Mouse (Mus musculus) megakaryocyte-erythroid progenitor cell, adult 5 weeks (primary cell): ENCODE measurements around the gene Kiss1. TPM values are rescaled to one million over a fixed set of nuclear protein-coding genes. Genes with fewer than 3 reads are reported as not detected.

ENCODE experiments used
- polyA plus RNA-seq: library from polyadenylated mRNA; stranded (reverse); fragments of >175 nt; gene quantifications from 2 replicates; pipeline ENCODE4 v1.2.3, GENCODE M21; 2012

The Kiss1 gene
- not detected in 2 replicates for polyA plus RNA-seq

GRCm38 (mm10) chr1:133321267-133321925 is at the start of gene Kiss1:
Gene Kiss1 (plus strand): TSS chr1:133321875.

GRCm38 (mm10) chr1:133309652-133310267 is 11.9 kb upstream of the Kiss1 start, which contains the start of gene Golt1a:
Gene Golt1a (plus strand): TSS chr1:133309800.

GRCm38 (mm10) chr1:133350210-133350609 is 28.5 kb downstream of the Kiss1 start, which contains the start of gene Ren1:
Gene Ren1 (plus strand): TSS chr1:133350510.

GRCm38 (mm10) chr1:133363276-133364021 is 41.8 kb downstream of the Kiss1 start, which contains the start of gene Etnk2:
Gene Etnk2 (plus strand): TSS chr1:133363572.

Other genes with a start within 250 kb of the Kiss1 start
- 25.8 and 28.0 TPM in 2 replicates for gene Ppp1r15b, start 190.7 kb upstream of the Kiss1 start, polyA plus RNA-seq
- gene Plekha6, start 157.7 kb upstream of the Kiss1 start, polyA plus RNA-seq = 5.2 and 11.5 TPM in 2 replicates
- gene Golt1a, start 12.1 kb upstream of the Kiss1 start, polyA plus RNA-seq = not detected in 2 replicates
- gene Ren1, start 28.6 kb downstream of the Kiss1 start, polyA plus RNA-seq = not detected in 2 replicates
- 0.11 TPM in 1 of 2 replicates, not detected in the other for gene Etnk2, start 41.7 kb downstream of the Kiss1 start, polyA plus RNA-seq
- gene Sox13, start 102.5 kb downstream of the Kiss1 start, polyA plus RNA-seq = 10.8 and 15.6 TPM in 2 replicates